Mouse (Mus musculus): ENCODE measurements around the gene Slc17a9. TPM values are rescaled to one million over a fixed set of nuclear protein-coding genes. Genes with fewer than 3 reads are reported as not detected.

Gene Slc17a9
- polyA plus RNA-seq, 1 experiment from 2014 or later: not detected

GRCm38 (mm10) chr2:180787566-180788232, 62.6 kb downstream of the Slc17a9 start:
- H3K36me3 ChIP-seq (replicated peaks; ENCODE audit: control insufficient read depth, insufficient read depth, low read depth, low read length): no peaks in the 10 kb centered on the region
- H3K27me3 ChIP-seq (ENCODE audit: control insufficient read depth, insufficient read depth, low read length): no peaks in the 10 kb centered on the region
- no peak overlapping the region for H3K4me2 ChIP-seq (ENCODE audit: low read depth, low read length)
- WGBS: 82% methylated on average over 13 of the region's 13 CpGs
- no peak overlapping the region for H3K9ac ChIP-seq (replicated peaks; ENCODE audit: low read length)
- ATAC-seq (replicated peaks; ENCODE audit: insufficient number of reproducible peaks, low FRiP score, low TSS enrichment, low read depth): no peak
- no peaks in the 10 kb centered on the region for H3K4me1 ChIP-seq (ENCODE audit: control insufficient read depth, insufficient read depth, low read length)
- no peak overlapping the region for H3K27ac ChIP-seq (replicated peaks; ENCODE audit: low read depth, low read length)
- no peaks in the 10 kb centered on the region for H3K9me3 ChIP-seq (replicated peaks; ENCODE audit: control insufficient read depth, low read length)
- DNase-seq (ENCODE audit: low spot score): no peak
- H3K4me3 ChIP-seq (ENCODE audit: low read depth, low read length): no peak overlapping the region

- Histone ChIP-seq H3K9me3 (replicated peaks; ENCODE audit: control insufficient read depth, low read length) (no peaks in the 10 kb centered on the region), H3K9ac (replicated peaks; ENCODE audit: low read length) (no peak overlapping the region), H3K27ac (replicated peaks; ENCODE audit: low read depth, low read length) (no peak overlapping the region), H3K4me3 (ENCODE audit: low read depth, low read length) (no peak overlapping the region), H3K4me2 (ENCODE audit: low read depth, low read length) (no peak overlapping the region), H3K36me3 (replicated peaks; ENCODE audit: control insufficient read depth, insufficient read depth, low read depth, low read length) (no peaks in the 10 kb centered on the region), H3K27me3 (ENCODE audit: control insufficient read depth, insufficient read depth, low read length) (no peaks in the 10 kb centered on the region), H3K4me1 (ENCODE audit: control insufficient read depth, insufficient read depth, low read length) (no peaks in the 10 kb centered on the region)
- DNase-seq (ENCODE audit: low spot score): no peak
- no peak for ATAC-seq (replicated peaks; ENCODE audit: insufficient number of reproducible peaks, low FRiP score, low TSS enrichment, low read depth)
- 22% methylated on average over 2 of the region's 2 CpGs for WGBS
Measured at GRCm38 (mm10) chr2:180788386-180788785, 63.3 kb downstream of the Slc17a9 start.

GRCm38 (mm10) chr2:180788843-180789242, 63.8 kb downstream of the Slc17a9 start:
- H3K27me3 ChIP-seq (ENCODE audit: control insufficient read depth, insufficient read depth, low read length): no peaks in the 10 kb centered on the region
- no peak overlapping the region for H3K9ac ChIP-seq (replicated peaks; ENCODE audit: low read length)
- H3K4me3 ChIP-seq (ENCODE audit: low read depth, low read length): no peak overlapping the region
- no peak overlapping the region for H3K4me2 ChIP-seq (ENCODE audit: low read depth, low read length)
- H3K9me3 ChIP-seq (replicated peaks; ENCODE audit: control insufficient read depth, low read length): no peaks in the 10 kb centered on the region
- ATAC-seq (replicated peaks; ENCODE audit: insufficient number of reproducible peaks, low FRiP score, low TSS enrichment, low read depth): no peak
- H3K36me3 ChIP-seq (replicated peaks; ENCODE audit: control insufficient read depth, insufficient read depth, low read depth, low read length): no peaks in the 10 kb centered on the region
- no peak overlapping the region for H3K27ac ChIP-seq (replicated peaks; ENCODE audit: low read depth, low read length)
- DNase-seq (ENCODE audit: low spot score): no peak
- H3K4me1 ChIP-seq (ENCODE audit: control insufficient read depth, insufficient read depth, low read length): no peaks in the 10 kb centered on the region
- WGBS: 22% methylated on average over 7 of the region's 7 CpGs

GRCm38 (mm10) chr2:180791674-180792073, 66.6 kb downstream of the Slc17a9 start:
- ATAC-seq (replicated peaks; ENCODE audit: insufficient number of reproducible peaks, low FRiP score, low TSS enrichment, low read depth) (no peak), DNase-seq (ENCODE audit: low spot score) (peak; percentile 65)
- Histone ChIP-seq H3K4me2 (ENCODE audit: low read depth, low read length) (no peak overlapping the region), H3K4me3 (ENCODE audit: low read depth, low read length) (no peak overlapping the region), H3K27me3 (ENCODE audit: control insufficient read depth, insufficient read depth, low read length) (no peaks in the 10 kb centered on the region), H3K27ac (replicated peaks; ENCODE audit: low read depth, low read length) (no peak overlapping the region), H3K9ac (replicated peaks; ENCODE audit: low read length) (no peak overlapping the region), H3K4me1 (ENCODE audit: control insufficient read depth, insufficient read depth, low read length) (no peaks in the 10 kb centered on the region), H3K9me3 (replicated peaks; ENCODE audit: control insufficient read depth, low read length) (no peaks in the 10 kb centered on the region), H3K36me3 (replicated peaks; ENCODE audit: control insufficient read depth, insufficient read depth, low read depth, low read length) (no peaks in the 10 kb centered on the region)
- 47% methylated on average over 4 of the region's 4 CpGs for WGBS

Other genes starting within 250 kb of the Slc17a9 start
- 0.25 and 0.27 TPM in 2 replicates for gene Ntsr1, start 225.3 kb upstream of the Slc17a9 start, polyA plus RNA-seq (2014; fragmentation: Nextera tagmentation; extraction: Ambion mirVana)
- gene Mrgbp, start 144.0 kb upstream of the Slc17a9 start, polyA plus RNA-seq (2014; fragmentation: Nextera tagmentation; extraction: Ambion mirVana): 35.6 and 41.9 TPM in 2 replicates
- gene Ogfr, start 136.0 kb upstream of the Slc17a9 start, polyA plus RNA-seq (2014; fragmentation: Nextera tagmentation; extraction: Ambion mirVana): 98.2 and 107 TPM in 2 replicates
- gene Col9a3, start 127.5 kb upstream of the Slc17a9 start, polyA plus RNA-seq (2014; fragmentation: Nextera tagmentation; extraction: Ambion mirVana): 11.5 and 15.6 TPM in 2 replicates
- gene Tcfl5, start 82.6 kb upstream of the Slc17a9 start, polyA plus RNA-seq (2014; fragmentation: Nextera tagmentation; extraction: Ambion mirVana): 0.25 and 0.59 TPM in 2 replicates
- gene Dido1, start 15.3 kb upstream of the Slc17a9 start, polyA plus RNA-seq (2014; fragmentation: Nextera tagmentation; extraction: Ambion mirVana): 27.8 and 28.3 TPM in 2 replicates
- 68.7 and 72.1 TPM in 2 replicates for gene Gid8, start 15.1 kb upstream of the Slc17a9 start, polyA plus RNA-seq (2014; fragmentation: Nextera tagmentation; extraction: Ambion mirVana)
- 0.50 and 1.4 TPM in 2 replicates for gene Bhlhe23, start 51.6 kb downstream of the Slc17a9 start, polyA plus RNA-seq (2014; fragmentation: Nextera tagmentation; extraction: Ambion mirVana)
- gene Ythdf1, start 195.7 kb downstream of the Slc17a9 start, polyA plus RNA-seq (2014; fragmentation: Nextera tagmentation; extraction: Ambion mirVana): 70.4 and 84.6 TPM in 2 replicates
- gene Birc7, start 203.8 kb downstream of the Slc17a9 start, polyA plus RNA-seq (2014; fragmentation: Nextera tagmentation; extraction: Ambion mirVana): 0.18 TPM in 2 replicates
- gene Nkain4, start 229.4 kb downstream of the Slc17a9 start, polyA plus RNA-seq (2014; fragmentation: Nextera tagmentation; extraction: Ambion mirVana): 20.9 and 27.0 TPM in 2 replicates
- gene Arfgap1, start 242.0 kb downstream of the Slc17a9 start, polyA plus RNA-seq (2014; fragmentation: Nextera tagmentation; extraction: Ambion mirVana): 43.2 and 54.4 TPM in 2 replicates

Data from embryonic facial prominence, embryonic 11.5 days (tissue).